ENCODE assay signal across 18 mouse cellular contexts in genomic region chr7:66490073-66490472, GRCm38 (mm10).
"Had no signal": no experiment of that assay in that cellular context is flagged by ENCODE, and none has a peak within 500 bp of the region (broad histone marks: within the 10 kb centered on the region; RNA-seq: fewer than 3 reads in every experiment).

No protein-coding gene starts in this region.

- H3K27me3 ChIP-seq: liver, embryonic 15.5 days; lung, embryonic 15.5 days; midbrain, embryonic 13.5 days; midbrain, embryonic 15.5 days; neural tube, embryonic 12.5 days; stomach, embryonic 15.5 days had no signal

- H3K4me2 ChIP-seq: liver, embryonic 15.5 days; lung, embryonic 15.5 days; midbrain, embryonic 11.5 days; midbrain, embryonic 13.5 days; midbrain, embryonic 15.5 days; neural tube, embryonic 12.5 days; stomach, embryonic 15.5 days had no signal

- ATAC-seq: liver, postnatal 0 days; lung, postnatal 0 days; midbrain, embryonic 13.5 days; midbrain, embryonic 15.5 days had no signal

- H3K27ac ChIP-seq: liver, embryonic 15.5 days; lung, embryonic 15.5 days; macrophage; midbrain, embryonic 13.5 days; midbrain, embryonic 15.5 days; neural tube, embryonic 12.5 days; stomach, embryonic 15.5 days had no signal

- H3K4me1 ChIP-seq: liver, embryonic 15.5 days; lung, embryonic 15.5 days; midbrain, embryonic 13.5 days; midbrain, embryonic 15.5 days; neural tube, embryonic 12.5 days; stomach, embryonic 15.5 days had no signal

- H3K9ac ChIP-seq: liver, embryonic 15.5 days; liver, postnatal 0 days; lung, embryonic 15.5 days; midbrain, embryonic 13.5 days; midbrain, embryonic 15.5 days; neural tube, embryonic 12.5 days; stomach, embryonic 15.5 days had no signal

- H3K9me3 ChIP-seq: liver, embryonic 15.5 days; lung, embryonic 15.5 days; megakaryocyte, embryonic 14.5 days; midbrain, embryonic 13.5 days; midbrain, embryonic 15.5 days; neural tube, embryonic 12.5 days; stomach, embryonic 15.5 days had no signal

- DNase-seq: liver, postnatal 0 days; lung, adult 2 months; lung, postnatal 14 days; lung, postnatal 36 days; right cerebral cortex, postnatal 14 days; thymus, adult 18-20 months; thymus, postnatal 25 days; thymus, postnatal 4 days had no signal

- H3K36me3 ChIP-seq: liver, embryonic 15.5 days; lung, embryonic 15.5 days; midbrain, embryonic 13.5 days; midbrain, embryonic 15.5 days; neural tube, embryonic 12.5 days; stomach, embryonic 15.5 days had no signal

- H3K4me3 ChIP-seq: liver, embryonic 15.5 days; lung, embryonic 15.5 days; megakaryocyte, embryonic 14.5 days; midbrain, embryonic 13.5 days; midbrain, embryonic 15.5 days; neural tube, embryonic 12.5 days; stomach, embryonic 15.5 days had no signal
